Mouse (Mus musculus): ENCODE data around the gene Vmn2r58.
"Not testable (repeated sequence)": the region's sequence is repeated elsewhere in the genome, so short reads cannot be mapped to it uniquely, and the experiment has no call there.

Gene Vmn2r58

GRCm38 (mm10) chr7:41872612-41873011 lies at the start of gene Vmn2r58:
Gene Vmn2r58 (minus strand): TSS chr7:41872712.
- not testable (repeated sequence) for DNase-seq (ENCODE audit: low spot score in 2 of 2)
